Comparison of ENCODE assay signal across 8 mouse cellular contexts in the genomic region with DNA sequence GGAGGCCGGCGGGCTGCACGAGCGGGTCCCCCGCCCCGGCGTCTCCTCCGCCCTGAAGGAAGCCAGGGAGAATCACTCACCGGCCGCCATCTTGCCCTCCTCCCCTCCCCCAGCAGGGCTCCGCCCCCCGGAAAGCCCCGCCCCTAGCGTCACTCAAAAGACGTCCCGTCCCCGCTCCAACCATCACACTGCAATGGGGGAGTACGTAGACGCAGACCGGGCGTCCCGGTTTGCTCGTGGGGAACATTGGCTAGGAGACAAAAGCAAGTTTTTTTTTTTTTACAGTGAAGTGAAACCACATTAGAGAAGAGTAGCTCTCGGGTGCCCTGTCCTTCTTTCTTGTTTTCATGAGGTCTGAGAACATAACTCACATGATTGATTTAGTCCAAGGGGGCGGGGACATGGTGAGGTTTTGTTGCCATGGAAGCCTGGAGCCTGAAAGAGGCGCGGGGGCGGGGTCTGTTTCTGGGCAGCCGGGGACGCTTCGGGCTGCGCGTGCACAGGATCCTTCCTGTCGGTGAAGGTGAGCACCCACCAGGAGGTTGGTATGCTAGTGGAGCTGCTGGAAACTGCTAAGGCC. TPM values are rescaled to one million over a fixed set of nuclear protein-coding genes. Genes with fewer than 3 reads are reported as not detected.
A peak's percentile ranks its signal among the peaks of the same experiment; 100 is the strongest.
DNase-seq lines count a peak whose midpoint lies in the region; ATAC-seq and TF ChIP-seq lines count a peak whose summit lies in the region.

A gene (minus strand): TSS at position 107 of the 580 bp plus-strand sequence.

- TF ChIP-seq CTCF in kidney, postnatal 0 days (IDR thresholded peaks at IDR 0.05; ENCODE audit: low read depth): no peak

- peaks cover 8% of the 10 kb centered on the region for H3K4me1 ChIP-seq in heart, embryonic 12.5 days (replicated peaks)
- 0 out of 2 replicates have a peak, but pooled peaks cover 3% of the 10 kb centered on the region for H3K4me1 ChIP-seq in kidney, postnatal 0 days (replicated peaks; ENCODE audit: insufficient read depth, low read length)
- peaks cover 4% of the 10 kb centered on the region; the same call in 1 of the 2 replicates for H3K4me1 ChIP-seq in liver, embryonic 11.5 days (replicated peaks; ENCODE audit: control insufficient read depth, insufficient read depth, low read length)
- no peaks in the 10 kb centered on the region for H3K4me1 ChIP-seq in stomach, embryonic 14.5 days (ENCODE audit: control insufficient read depth, insufficient read depth, low read length)

- H3K27me3 ChIP-seq in heart, embryonic 12.5 days (replicated peaks): no peaks in the 10 kb centered on the region
- H3K27me3 ChIP-seq in kidney, postnatal 0 days (ENCODE audit: insufficient read depth, low read length): no peaks in the 10 kb centered on the region
- no peaks in the 10 kb centered on the region for H3K27me3 ChIP-seq in liver, embryonic 11.5 days (replicated peaks; ENCODE audit: control insufficient read depth, insufficient read depth, low read length)
- no peaks in the 10 kb centered on the region for H3K27me3 ChIP-seq in stomach, embryonic 14.5 days (ENCODE audit: control insufficient read depth, insufficient read depth, low read length)

- peak within 1 kb of the TSS; percentile 100 for H3K4me2 ChIP-seq in heart, embryonic 12.5 days
- H3K4me2 ChIP-seq in kidney, postnatal 0 days (ENCODE audit: low read length): peak within 1 kb of the TSS; percentile 95
- H3K4me2 ChIP-seq in liver, embryonic 11.5 days: peak within 1 kb of the TSS; percentile 69
- H3K4me2 ChIP-seq in stomach, embryonic 14.5 days (replicated peaks; ENCODE audit: low read depth, low read length): peak within 1 kb of the TSS; percentile 98

- DNase-seq in CD4-positive helper T cell, adult 2 months (ENCODE audit: low read depth, low spot score): peak; percentile 97
- peak; percentile 92 for DNase-seq in brain, embryonic 18.5 days (ENCODE audit: low read depth, low spot score)
- peak; percentile 99 for DNase-seq in kidney, postnatal 0 days (ENCODE audit: low spot score)
- peak; percentile 94 for DNase-seq in liver, embryonic 11.5 days (ENCODE audit: low spot score)
- peak; percentile 99 for DNase-seq in naive thymus-derived CD4-positive, alpha-beta T cell, adult 2 months (ENCODE audit: low read depth)

- peak within 1 kb of the TSS; percentile 73 for H3K9ac ChIP-seq in heart, embryonic 12.5 days
- peak within 1 kb of the TSS; percentile 87 for H3K9ac ChIP-seq in kidney, postnatal 0 days (ENCODE audit: low read depth, low read length)
- H3K9ac ChIP-seq in liver, embryonic 11.5 days (ENCODE audit: low read depth, low read length): peak within 1 kb of the TSS; percentile 85
- peak within 1 kb of the TSS; percentile 75 for H3K9ac ChIP-seq in stomach, embryonic 14.5 days (replicated peaks; ENCODE audit: low read depth, low read length)

- WGBS in heart, embryonic 12.5 days: 1% methylated on average over 34 of the region's 34 CpGs
- under 1% methylated on average over 34 of the region's 34 CpGs for WGBS in kidney, postnatal 0 days
- WGBS in liver, embryonic 11.5 days: under 1% methylated on average over 34 of the region's 34 CpGs
- WGBS in stomach, embryonic 14.5 days: under 1% methylated on average over 34 of the region's 34 CpGs

- H3K27ac ChIP-seq in heart, embryonic 12.5 days (ENCODE audit: poor library complexity, severe bottlenecking): peak within 1 kb of the TSS; percentile 77
- peak within 1 kb of the TSS; percentile 90 for H3K27ac ChIP-seq in kidney, postnatal 0 days
- peak within 1 kb of the TSS; percentile 82 for H3K27ac ChIP-seq in liver, embryonic 11.5 days (ENCODE audit: low read depth, low read length)
- H3K27ac ChIP-seq in stomach, embryonic 14.5 days (ENCODE audit: low read length): peak within 1 kb of the TSS; percentile 86

- H3K36me3 ChIP-seq in heart, embryonic 12.5 days: no peaks in the 10 kb centered on the region
- H3K36me3 ChIP-seq in kidney, postnatal 0 days (ENCODE audit: insufficient read depth, low read length): no peaks in the 10 kb centered on the region
- no peaks in the 10 kb centered on the region for H3K36me3 ChIP-seq in liver, embryonic 11.5 days (ENCODE audit: control insufficient read depth, insufficient read depth, low read length)
- H3K36me3 ChIP-seq in stomach, embryonic 14.5 days (ENCODE audit: control insufficient read depth, insufficient read depth, low read length): no peaks in the 10 kb centered on the region

- no peaks in the 10 kb centered on the region for H3K9me3 ChIP-seq in heart, embryonic 12.5 days (replicated peaks)
- H3K9me3 ChIP-seq in kidney, postnatal 0 days (replicated peaks; ENCODE audit: low read length): no peaks in the 10 kb centered on the region
- no peaks in the 10 kb centered on the region for H3K9me3 ChIP-seq in liver, embryonic 11.5 days (ENCODE audit: control insufficient read depth, low read length)
- H3K9me3 ChIP-seq in stomach, embryonic 14.5 days (ENCODE audit: control insufficient read depth, low read depth, low read length): no peaks in the 10 kb centered on the region

- peak; percentile 99 for ATAC-seq in erythroid progenitor cell, adult 5-6 weeks (replicated peaks; ENCODE audit: low FRiP score, poor library complexity, severe bottlenecking)
- peak; percentile 98 for ATAC-seq in heart, embryonic 12.5 days (ENCODE audit: insufficient number of reproducible peaks, low FRiP score)
- peak; percentile 98 for ATAC-seq in kidney, postnatal 0 days (replicated peaks; ENCODE audit: low FRiP score, low read depth)
- peak; percentile 94 for ATAC-seq in liver, embryonic 11.5 days (replicated peaks; ENCODE audit: low FRiP score)
- peak; percentile 95 for ATAC-seq in stomach, embryonic 14.5 days (ENCODE audit: insufficient number of reproducible peaks, insufficient read depth, low FRiP score, low read depth)

- H3K4me3 ChIP-seq in heart, embryonic 12.5 days: peak within 1 kb of the TSS; percentile 73
- peak within 1 kb of the TSS; percentile 99 for H3K4me3 ChIP-seq in kidney, postnatal 0 days (replicated peaks; ENCODE audit: low read depth, low read length)
- peak within 1 kb of the TSS; percentile 93 for H3K4me3 ChIP-seq in liver, embryonic 11.5 days (ENCODE audit: low read depth, low read length)
- peak within 1 kb of the TSS; percentile 94 for H3K4me3 ChIP-seq in stomach, embryonic 14.5 days (ENCODE audit: low read depth, low read length)

RNA-seq across cellular contexts. Expression of the gene that starts here (rescaled TPM):
- 15.1 and 18.7 TPM in 2 replicates for total RNA-seq in erythroid progenitor cell, adult 5-6 weeks (2015; ENCODE audit: low replicate concordance)
- 22.8 and 26.1 TPM in 2 replicates for total RNA-seq in erythroid progenitor cell, adult 5-6 weeks (2017; ENCODE audit: low replicate concordance)
- 39.5 and 41.6 TPM in 2 replicates for polyA plus RNA-seq in heart, embryonic 12.5 days (2016; fragmentation: Nextera tagmentation; extraction: Ambion mirVana)
- 61.5 and 65.7 TPM in 2 replicates for polyA plus RNA-seq in kidney, postnatal 0 days (2015; fragmentation: Nextera tagmentation; extraction: Ambion mirVana)
- polyA plus RNA-seq in liver, embryonic 11.5 days (2014; fragmentation: Nextera tagmentation; extraction: Ambion mirVana): 43.8 and 50.4 TPM in 2 replicates
- polyA plus RNA-seq in stomach, embryonic 14.5 days (2014; fragmentation: Nextera tagmentation; extraction: Ambion mirVana): 72.3 and 78.0 TPM in 2 replicates

Comparison
In these comparisons a context has a peak if more than half of its experiments do, and no peak if none do; other contexts are left out.
1. Peak in every context shown above with its lines: DNase-seq, ATAC-seq, H3K4me3 ChIP-seq and H3K27ac ChIP-seq.